Mouse (Mus musculus): ENCODE results near the gene Slc6a9.
A peak's percentile ranks its signal among the peaks of the same experiment; 100 is the strongest.

Slc6a9 gene

DNA sequence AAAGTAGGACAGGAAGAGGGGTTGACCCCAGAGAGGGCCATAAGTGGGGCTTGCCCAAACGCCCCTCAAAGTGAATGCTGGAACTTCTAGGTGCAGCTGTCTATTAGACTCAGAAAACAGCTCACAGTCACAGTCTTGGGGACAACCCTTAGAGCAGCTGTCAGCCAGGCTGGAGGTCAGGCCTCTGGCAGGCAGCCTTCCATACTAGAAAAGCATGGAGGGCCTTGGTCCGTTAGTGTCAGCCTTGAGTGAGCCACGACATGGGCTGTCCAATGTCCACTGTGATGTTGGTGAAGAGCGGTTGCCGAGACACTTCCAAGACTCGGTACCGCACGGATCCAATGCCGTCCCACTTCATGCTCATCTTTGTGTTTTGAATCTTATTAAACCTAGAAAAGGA is 39.3 kb downstream of the Slc6a9 start:
- no peak for DNase-seq (ENCODE audit: low read depth, low spot score)

GRCm38 (mm10) chr4:117878301-117878700 is 44.0 kb downstream of the Slc6a9 start:
- no peak for DNase-seq (ENCODE audit: low read depth, low spot score)

DNA sequence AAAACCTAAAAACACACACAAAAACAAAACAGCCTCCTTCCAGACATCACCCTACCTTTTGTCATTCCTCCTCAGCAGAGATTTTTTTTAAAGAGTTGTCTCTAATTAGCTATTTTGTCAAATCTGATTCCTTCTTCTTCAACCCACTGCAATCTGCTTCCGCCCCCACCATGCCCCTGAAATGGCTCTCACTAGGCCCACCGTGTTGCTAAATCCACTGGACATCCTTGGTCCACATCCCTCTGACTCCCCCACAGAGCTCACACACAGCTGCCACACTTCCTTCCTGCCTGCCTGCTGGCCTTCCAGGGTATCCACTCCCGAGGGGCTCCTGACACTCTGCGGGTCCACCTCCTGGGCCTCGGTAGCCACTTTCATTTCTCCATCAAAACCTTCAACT is 44.4 kb downstream of the Slc6a9 start:
- DNase-seq (ENCODE audit: low read depth, low spot score): peak; percentile 51

- peak; percentile 74 for DNase-seq (ENCODE audit: low read depth, low spot score)
Measured at GRCm38 (mm10) chr4:117882701-117883691, 48.7 kb downstream of the Slc6a9 start, which contains the start of gene B4galt2. TSS of gene B4galt2 (minus strand) at chr4:117883487.

- DNase-seq (ENCODE audit: low read depth, low spot score): no peak
Measured at GRCm38 (mm10) chr4:117884146-117884545, 49.8 kb downstream of the Slc6a9 start.

DNA sequence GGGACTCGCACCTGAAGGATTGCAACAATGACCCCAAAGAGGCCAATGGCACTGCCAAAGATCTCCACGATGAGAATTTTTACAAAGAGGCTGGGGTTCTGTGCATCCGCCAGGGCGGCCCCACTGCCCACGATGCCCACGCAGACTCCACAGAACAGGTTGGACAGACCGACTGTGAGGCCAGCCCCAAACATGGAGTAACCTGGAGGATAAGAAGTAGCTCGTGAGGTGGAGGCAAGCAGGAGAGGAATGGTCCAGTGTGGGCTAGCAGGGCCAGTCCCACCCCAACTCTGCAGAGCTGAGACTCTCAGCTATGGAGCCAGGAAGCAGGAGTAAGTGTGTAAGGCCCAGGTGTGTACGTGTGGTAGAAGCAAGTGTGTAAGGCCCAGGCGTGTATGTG is 50.8 kb downstream of the Slc6a9 start:
- DNase-seq (ENCODE audit: low read depth, low spot score): no peak

DNA sequence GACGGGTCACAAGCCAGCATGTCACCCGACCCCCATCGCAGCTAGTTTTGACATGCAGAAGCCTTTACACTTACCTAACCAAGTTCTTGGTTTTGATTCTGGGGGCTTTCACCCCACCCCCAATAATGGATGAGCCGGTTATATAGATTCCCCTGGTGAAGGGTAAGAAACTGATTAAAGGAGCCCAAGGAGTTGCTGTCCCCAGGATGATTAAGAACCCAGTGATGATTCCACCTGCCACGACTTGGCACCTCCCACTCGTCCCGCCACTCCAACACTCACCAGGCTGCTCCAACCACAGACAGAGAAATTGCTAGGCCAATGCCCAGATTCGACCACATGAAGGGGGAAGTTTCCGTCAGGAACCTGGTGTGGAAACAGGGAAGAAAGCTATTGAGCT is 51.7 kb downstream of the Slc6a9 start:
- DNase-seq (ENCODE audit: low read depth, low spot score): no peak

GRCm38 (mm10) chr4:117886644-117887043 is 52.3 kb downstream of the Slc6a9 start:
- DNase-seq (ENCODE audit: low read depth, low spot score): no peak

DNA sequence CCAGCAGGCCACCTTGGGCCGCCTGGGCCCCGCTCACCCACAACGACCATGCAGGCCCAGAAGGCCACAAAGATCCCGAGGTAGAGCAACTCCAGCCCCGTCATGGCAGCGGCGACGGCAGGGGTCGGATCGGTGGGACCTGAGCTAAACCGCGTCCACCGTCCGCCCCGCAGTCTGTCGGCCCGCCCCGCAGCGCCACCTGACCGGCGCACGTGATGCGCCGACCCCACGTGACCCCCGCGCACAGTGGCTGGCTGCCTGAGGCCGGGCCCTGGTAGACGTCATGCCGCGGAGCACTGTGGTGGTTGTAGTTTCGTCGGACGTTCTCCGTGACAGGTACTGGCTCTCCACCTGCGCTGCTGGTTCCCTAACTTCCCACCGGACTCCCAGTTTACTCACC is 52.8 kb downstream of the Slc6a9 start, which contains the start of gene Atp6v0b:
Gene Atp6v0b (minus strand): TSS at position 201 of the 400 bp plus-strand sequence.
- peak; percentile 97 for DNase-seq (ENCODE audit: low read depth, low spot score)

DNA sequence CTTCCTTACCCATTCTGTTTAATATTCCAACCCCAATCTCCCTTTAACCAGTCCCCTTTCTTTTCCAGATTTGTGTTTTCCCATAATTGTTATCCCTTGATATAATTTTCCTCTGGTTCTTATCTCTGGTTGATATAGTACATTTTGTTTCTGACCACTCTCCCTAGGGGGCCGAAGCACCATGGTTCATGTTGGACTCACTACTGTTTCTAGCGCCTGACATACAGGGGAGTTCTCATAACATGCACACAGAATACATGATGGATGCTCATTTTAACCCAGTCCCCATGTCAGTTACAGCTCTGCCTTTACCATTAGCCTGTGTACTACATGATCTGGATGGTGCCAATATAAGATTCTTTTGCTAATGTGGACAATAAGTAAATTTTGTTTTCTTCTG is 53.6 kb downstream of the Slc6a9 start:
- no peak for DNase-seq (ENCODE audit: low read depth, low spot score)

DNA sequence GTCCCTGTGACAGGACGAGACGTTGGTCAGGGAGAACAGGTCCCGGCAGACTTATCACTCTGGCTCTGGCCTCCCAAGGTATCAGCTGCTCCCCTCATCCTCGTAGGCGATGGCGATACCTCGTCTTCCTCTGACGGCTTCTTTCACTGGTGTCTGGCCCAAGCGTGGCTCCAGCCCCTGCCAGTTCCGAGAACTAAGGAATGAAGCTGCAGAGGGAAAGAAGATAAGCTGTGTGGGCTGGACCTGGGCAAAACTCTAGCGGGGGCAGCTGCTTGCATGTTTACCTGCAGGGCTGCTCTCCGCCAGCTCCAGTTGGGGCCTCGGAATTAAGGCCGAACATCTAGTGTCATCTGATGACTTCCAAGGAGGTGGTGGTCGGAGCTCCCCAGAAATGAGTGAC is 55.2 kb downstream of the Slc6a9 start:
- no peak for DNase-seq (ENCODE audit: low read depth, low spot score)

DNA sequence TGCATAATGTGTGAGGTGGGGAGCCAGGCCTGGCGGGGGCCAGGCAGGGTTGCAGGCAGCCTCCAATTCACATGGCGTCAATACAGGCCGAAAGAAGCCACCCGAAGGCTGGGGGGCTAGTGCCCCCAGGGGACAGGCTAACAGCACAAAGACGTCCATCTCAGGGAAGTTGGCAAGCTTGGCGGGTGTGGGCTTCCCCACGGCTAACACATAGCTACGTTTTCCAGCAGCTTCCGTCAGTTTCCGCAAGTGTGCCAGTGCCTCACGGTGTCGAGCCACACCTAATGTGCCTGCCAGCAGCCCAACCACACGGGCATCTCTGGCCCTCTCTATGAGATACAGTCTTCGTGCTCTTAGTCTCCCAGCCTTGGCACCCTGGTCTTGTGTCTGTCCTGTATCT is 55.7 kb downstream of the Slc6a9 start:
- DNase-seq (ENCODE audit: low read depth, low spot score): no peak

- DNase-seq (ENCODE audit: low read depth, low spot score): no peak
Measured at GRCm38 (mm10) chr4:117890750-117891149, 56.4 kb downstream of the Slc6a9 start.

- peak; percentile 98 for DNase-seq (ENCODE audit: low read depth, low spot score)
Measured at GRCm38 (mm10) chr4:117891738-117892161, 57.4 kb downstream of the Slc6a9 start, which contains the start of gene Dph2. TSS of gene Dph2 (minus strand) at chr4:117892032.

DNA sequence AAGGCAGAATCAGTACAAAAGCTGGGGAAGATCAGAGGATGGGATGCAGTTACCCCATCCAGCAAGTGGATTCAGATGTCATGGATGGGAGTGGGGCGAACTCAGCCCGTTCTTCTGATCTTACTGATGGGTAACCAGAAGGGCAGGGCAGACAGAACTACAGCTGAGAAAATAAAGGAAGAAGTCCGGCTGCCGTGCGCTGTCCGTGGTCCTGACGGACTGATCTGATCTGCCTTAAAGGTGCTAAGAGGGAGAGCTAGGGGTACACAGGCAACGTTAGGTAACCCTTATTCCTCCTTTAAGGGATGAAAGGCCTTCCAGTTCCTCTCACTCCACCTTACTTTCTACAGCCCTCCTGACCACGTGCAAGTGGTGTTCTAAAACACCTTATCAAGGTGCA is 59.1 kb downstream of the Slc6a9 start:
- DNase-seq (ENCODE audit: low read depth, low spot score): no peak

- peak; percentile 61 for DNase-seq (ENCODE audit: low read depth, low spot score)
Measured at GRCm38 (mm10) chr4:117894601-117895000, 60.3 kb downstream of the Slc6a9 start.

DNA sequence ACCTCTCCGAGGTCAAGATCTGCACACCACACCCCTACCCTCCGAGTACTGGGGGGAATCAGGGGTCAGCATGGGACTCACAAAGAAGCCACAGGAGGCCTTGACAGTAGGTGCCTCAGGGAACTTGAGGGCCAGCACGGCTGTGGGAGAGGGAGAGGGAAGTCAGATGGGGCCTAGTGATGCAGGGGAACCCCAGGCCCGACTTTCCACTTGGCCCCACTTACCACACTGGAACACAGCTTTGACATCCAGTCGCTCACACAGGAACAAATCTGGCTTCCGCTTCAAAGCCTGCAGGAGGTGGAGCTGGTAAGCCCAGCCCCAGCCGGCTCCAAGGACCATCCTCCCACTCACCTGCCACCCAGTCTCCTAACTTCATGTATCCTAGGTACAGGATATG is 61.0 kb downstream of the Slc6a9 start:
- no peak for DNase-seq (ENCODE audit: low read depth, low spot score)

GRCm38 (mm10) chr4:117896031-117896430 is 61.7 kb downstream of the Slc6a9 start:
- DNase-seq (ENCODE audit: low read depth, low spot score): peak; percentile 85

GRCm38 (mm10) chr4:117898111-117898510 is 63.8 kb downstream of the Slc6a9 start:
- DNase-seq (ENCODE audit: low read depth, low spot score): no peak

GRCm38 (mm10) chr4:117904094-117904493 is 69.8 kb downstream of the Slc6a9 start:
- peak; percentile 82 for DNase-seq (ENCODE audit: low read depth, low spot score)

GRCm38 (mm10) chr4:117904761-117905160 is 70.5 kb downstream of the Slc6a9 start:
- peak; percentile 55 for DNase-seq (ENCODE audit: low read depth, low spot score)

DNA sequence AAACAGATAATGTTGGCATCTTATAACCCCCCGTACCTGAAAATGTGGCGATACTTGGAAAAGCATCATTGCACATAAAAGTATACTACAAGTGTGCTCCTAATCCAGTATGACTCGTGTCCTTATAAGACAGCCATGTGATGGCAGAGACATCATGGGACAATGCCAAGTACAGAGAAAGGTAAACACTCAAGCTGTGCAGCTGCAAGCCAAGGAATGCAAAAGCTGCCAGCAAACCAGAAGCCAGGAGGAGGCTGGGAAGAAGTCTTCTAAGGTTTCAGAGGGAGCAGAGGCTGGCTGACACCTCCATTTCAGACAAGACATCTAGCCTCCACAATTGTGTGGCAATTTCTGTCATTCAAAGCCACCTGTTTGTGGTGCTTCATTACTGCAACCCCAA is 71.9 kb downstream of the Slc6a9 start:
- DNase-seq (ENCODE audit: low read depth, low spot score): peak; percentile 83
